Mouse (Mus musculus): ENCODE results near the gene Hoxc4. TPM values are rescaled to one million over a fixed set of nuclear protein-coding genes. Genes with fewer than 3 reads are reported as not detected.

Gene Hoxc4
- total RNA-seq, 2 experiments from 2014 or later = not detected

GRCm38 (mm10) chr15:103010112-103010846, 8.5 kb upstream of the Hoxc4 start:
- DNase-seq = no peak
- intact Hi-C loops (cut with DNase I) = loop anchor here (5.0 kb wide), 1 partner anchor 48 kb away; no protein-coding TSS in a partner anchor

DNA sequence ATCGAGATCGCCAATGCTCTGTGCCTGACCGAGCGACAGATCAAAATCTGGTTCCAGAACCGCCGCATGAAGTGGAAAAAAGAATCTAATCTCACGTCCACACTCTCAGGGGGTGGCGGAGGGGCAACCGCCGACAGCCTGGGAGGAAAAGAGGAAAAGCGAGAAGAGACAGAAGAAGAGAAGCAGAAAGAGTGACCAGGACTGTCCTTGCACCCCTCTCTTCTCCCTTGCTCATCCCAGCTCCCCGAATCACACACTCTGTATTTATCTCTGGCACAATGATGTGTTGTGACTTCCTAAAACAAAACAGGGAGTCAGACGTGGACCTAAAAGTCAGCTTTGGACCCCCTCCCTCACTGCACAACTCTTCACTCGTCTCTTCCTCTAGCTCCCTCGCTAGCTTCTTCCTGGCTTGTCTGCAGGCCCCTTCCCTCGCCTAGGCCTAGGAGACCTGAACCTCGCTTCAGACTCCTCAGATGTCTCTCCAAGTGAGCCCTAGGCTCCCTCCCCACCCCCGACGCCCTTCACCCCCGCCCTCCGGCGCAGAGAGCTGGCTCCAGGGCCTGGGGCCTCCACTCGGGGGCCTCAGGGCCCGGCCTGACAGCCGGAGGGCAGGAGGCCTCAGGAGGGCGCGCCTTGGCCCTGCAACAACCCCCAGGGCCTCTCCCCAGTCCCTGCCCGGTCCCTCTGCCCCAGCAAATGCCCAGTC, 7.7 kb upstream of the Hoxc4 start:
- intact Hi-C loops (cut with DNase I) = loop anchor here (5.0 kb wide), 1 partner anchor 49 kb away; no protein-coding TSS in a partner anchor
- no peak for DNase-seq

DNA sequence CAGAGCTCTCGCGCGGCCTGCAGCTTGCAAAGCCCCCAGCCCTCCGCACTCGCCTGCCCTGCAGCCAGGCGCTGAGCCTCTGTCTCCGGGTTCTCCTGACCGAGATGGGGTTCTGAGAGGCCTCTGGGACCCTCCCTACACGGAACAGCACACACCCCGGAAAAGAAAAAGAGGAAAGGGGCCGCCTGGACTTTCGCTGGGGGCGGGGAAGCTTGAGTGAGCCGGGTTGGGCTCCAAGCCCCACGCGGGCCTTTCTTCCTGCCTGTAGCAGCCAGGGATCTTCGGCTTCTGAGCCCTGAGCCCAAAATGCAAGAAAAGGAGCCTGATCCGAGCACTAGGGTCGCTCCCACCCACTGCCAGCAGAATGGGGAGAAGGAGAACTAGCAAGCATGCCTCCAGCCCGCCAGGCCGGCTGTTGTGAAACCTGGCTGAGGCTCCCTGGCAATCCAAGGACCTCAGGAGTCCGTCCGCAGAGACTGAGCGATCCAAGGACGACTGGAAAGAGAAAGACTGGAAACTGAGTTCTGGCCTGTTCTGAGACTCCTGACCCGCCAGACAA, 6.7 kb upstream of the Hoxc4 start:
- DNase-seq = no peak
- intact Hi-C loops (cut with DNase I) = loop anchor here (2.0 to 5.0 kb wide), 2 partner anchors 50 to 119 kb away; no protein-coding TSS in a partner anchor

GRCm38 (mm10) chr15:103013238-103013984, 5.3 kb upstream of the Hoxc4 start:
- peak; percentile 42 to 57 for DNase-seq
- intact Hi-C loops (cut with DNase I) = loop anchor here (1.0 to 5.0 kb wide), 3 partner anchors 51 to 152 kb away; no protein-coding TSS in a partner anchor

GRCm38 (mm10) chr15:103014166-103015008, 4.3 kb upstream of the Hoxc4 start:
- DNase-seq = no peak
- intact Hi-C loops (cut with DNase I) = loop anchor here (5.0 kb wide), 1 partner anchor 52 kb away; no protein-coding TSS in a partner anchor

DNA sequence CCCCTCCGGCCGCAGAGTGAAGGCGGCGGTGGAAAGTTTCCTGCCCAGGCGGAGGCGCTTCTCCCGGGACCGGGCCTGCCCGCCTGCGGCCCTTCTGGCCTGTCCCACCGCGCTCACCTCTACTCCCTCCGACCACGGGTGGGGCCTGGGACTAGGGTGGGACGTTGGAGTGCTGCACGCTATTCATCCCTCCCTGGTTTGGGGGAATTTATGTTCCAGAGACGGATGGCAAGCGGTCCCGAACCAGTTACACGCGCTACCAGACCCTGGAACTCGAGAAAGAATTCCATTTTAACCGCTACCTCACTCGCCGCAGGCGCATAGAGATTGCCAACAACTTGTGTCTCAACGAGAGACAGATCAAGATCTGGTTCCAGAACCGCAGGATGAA, 3.7 kb upstream of the Hoxc4 start:
- DNase-seq = no peak
- intact Hi-C loops (cut with DNase I) = no loop called here

GRCm38 (mm10) chr15:103015406-103016166, 3.1 kb upstream of the Hoxc4 start:
- intact Hi-C loops (cut with DNase I) = no loop called here

GRCm38 (mm10) chr15:103020899-103021418, 2.2 kb downstream of the Hoxc4 start:
- intact Hi-C loops (cut with DNase I) = no loop called here
- no peak for DNase-seq

More at GRCm38 (mm10) chr15:103015406-103016166, 3.1 kb upstream of the Hoxc4 start:
- DNase-seq = no peak

DNA sequence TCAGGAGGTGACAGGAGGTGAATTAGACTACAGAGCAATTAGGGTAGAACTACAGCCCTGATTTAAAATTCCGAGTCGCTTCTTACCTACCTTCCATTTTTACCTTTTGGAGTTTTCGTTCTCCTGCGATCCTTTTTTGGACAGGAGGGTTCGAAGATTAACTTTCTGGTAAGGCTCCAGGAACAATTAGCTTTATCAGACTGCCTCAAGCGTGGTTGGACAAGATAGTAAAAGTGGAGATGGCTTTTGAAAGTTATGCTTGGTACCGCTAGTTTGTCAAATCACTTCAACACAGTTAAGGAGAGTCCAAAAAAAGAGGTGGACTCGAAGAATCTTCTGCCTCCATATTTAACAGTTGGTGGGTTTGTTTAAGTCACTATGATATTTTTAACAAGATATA, 2.8 kb downstream of the Hoxc4 start:
- DNase-seq = no peak
- intact Hi-C loops (cut with DNase I) = no loop called here

- intact Hi-C loops (cut with DNase I) = no loop called here
- DNase-seq = no peak
Observed at GRCm38 (mm10) chr15:103024131-103024530, 5.4 kb downstream of the Hoxc4 start.

DNA sequence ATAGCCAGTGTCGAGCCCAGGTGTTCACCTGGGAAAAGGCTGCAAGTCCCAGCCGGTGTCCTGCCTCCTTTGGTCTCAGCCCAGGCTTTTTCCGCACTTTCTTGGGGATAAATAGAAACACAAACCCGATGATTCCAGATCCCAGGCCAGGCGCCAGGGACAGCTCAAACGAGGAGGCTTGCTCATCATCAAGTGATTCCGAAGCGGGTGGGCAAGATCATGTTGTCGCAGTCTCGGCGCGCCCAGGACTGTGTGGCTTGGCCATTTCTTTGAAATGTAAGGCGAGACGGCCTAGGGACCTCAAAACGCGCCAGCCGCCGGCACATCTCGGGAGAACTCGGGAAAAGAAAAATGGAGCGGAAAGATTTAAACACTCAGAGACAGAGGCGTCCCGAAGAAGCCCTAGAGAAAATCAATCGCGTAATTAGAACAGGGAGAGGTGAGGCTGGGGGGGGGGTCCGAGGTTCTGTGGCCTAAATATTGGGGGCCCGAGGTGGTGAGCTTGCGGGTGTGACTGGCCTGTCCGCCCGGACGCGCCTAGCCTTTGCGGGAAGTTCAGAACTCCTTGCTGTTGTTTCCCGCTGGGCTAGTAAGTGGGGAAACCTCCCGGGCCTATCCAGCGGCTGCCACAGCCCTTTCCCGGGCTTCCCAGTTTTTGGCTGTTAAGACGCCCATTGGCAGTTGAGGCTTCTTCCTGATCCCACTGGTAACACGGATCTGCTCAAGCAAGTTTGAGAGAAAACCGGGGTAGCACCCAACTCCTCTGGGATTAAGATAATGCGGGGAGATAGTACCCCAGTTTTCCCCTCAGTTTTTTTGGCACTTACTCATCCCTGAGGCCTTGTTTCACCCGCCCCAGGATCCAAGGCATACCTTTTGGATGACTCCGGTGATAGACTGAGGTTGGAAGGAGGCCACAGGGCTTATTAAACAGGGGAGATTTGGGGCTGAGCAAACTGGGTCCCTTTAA, 8.8 kb downstream of the Hoxc4 start:
- intact Hi-C loops (cut with DNase I) = no loop called here
- DNase-seq = no peak

- intact Hi-C loops (cut with DNase I) = no loop called here
Observed at GRCm38 (mm10) chr15:103028916-103029512, 10.3 kb downstream of the Hoxc4 start.

GRCm38 (mm10) chr15:103030142-103030541, 11.4 kb downstream of the Hoxc4 start:
- no peak for DNase-seq
- intact Hi-C loops (cut with DNase I) = loop anchor here (5.0 kb wide), 1 partner anchor 108 kb away; the partner anchor contains the start of gene Hoxc13

More at GRCm38 (mm10) chr15:103028916-103029512, 10.3 kb downstream of the Hoxc4 start:
- no peak for DNase-seq

GRCm38 (mm10) chr15:103032167-103032566, 13.4 kb downstream of the Hoxc4 start:
- intact Hi-C loops (cut with DNase I) = loop anchor here (5.0 kb wide), 1 partner anchor 110 kb away; the partner anchor contains the start of gene Hoxc13
- DNase-seq = no peak

- intact Hi-C loops (cut with DNase I) = loop anchor here (5.0 kb wide), 1 partner anchor 111 kb away; the partner anchor contains the start of gene Hoxc13
- no peak for DNase-seq
Observed at GRCm38 (mm10) chr15:103032646-103033575, 14.2 kb downstream of the Hoxc4 start.

All from heart, postnatal 36 days (tissue).